Mouse (Mus musculus): ENCODE measurements around the gene Gm6882.

Gene Gm6882

DNA sequence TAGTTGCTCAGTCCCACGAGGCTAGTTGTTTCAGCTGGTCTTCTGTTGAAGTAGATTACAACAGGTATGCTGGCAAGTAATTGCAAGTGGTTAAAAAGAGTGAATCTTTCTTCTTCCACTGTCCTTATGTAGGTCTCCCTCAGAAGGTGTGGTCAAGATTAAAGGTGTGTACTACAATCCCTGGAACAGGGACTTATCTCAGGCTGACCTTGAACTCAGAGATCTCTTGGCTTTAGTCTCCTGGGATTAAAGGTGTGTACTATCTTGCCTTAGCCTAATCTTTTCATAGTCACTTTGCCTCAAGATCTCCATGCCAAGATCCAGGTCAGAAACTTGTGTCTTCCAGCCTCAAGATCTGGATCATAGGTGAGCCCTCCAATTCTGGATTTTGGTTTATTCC, at the start of gene Gm6882:
TSS of gene Gm6882 (minus strand) at position 101 of the 400 bp plus-strand sequence.
- in situ Hi-C loops (cut with MboI, MseI), result loop anchor here in 1 of 2 experiments (25.0 kb wide), 1 partner anchor 1880 kb away; the partner anchor contains the start of gene Nlrp4e
